Comparison of ENCODE assay signal across 29 mouse cellular contexts in the genomic region with DNA sequence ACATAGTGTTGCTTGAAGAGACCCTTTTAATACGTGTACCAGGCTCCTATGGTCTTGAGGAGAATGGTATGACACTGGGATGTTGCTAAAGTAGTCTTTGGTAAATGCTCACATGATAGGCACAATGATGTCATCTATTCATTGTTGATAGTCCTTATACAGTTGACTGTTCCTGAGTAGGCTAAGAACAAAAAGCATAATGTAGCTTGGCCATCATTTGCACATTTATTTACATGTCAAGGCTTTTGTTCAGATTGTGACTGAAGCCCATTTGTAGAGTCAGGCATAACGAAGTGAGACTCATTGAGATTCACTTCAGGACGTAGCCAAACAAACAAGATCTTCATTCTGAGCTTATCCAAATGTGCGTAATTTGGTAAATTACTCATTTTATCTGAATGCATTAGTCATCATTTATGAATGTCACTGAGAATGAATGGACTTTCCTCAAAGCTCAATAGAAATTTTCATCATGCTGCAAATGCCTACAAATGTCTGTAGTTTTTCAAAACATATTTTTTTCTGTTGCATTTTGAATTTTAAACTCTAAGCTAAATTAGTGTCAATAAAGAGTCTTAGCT.
DNase-seq lines count a peak whose midpoint lies in the region; ATAC-seq and TF ChIP-seq lines count a peak whose summit lies in the region.
"Had no signal": no experiment of that assay in that cellular context is flagged by ENCODE, and none has a peak within 500 bp of the region (broad histone marks: within the 10 kb centered on the region; RNA-seq: fewer than 3 reads in every experiment).

No protein-coding gene starts in this region.

- no peaks in the 10 kb centered on the region for H3K9me3 ChIP-seq in forebrain, embryonic 11.5 days (ENCODE audit: control insufficient read depth, low read length)
- H3K9me3 ChIP-seq in forebrain, postnatal 0 days (ENCODE audit: low read length), result no peaks in the 10 kb centered on the region
- H3K9me3 ChIP-seq in midbrain, embryonic 11.5 days (ENCODE audit: control insufficient read depth, low read length), result no peaks in the 10 kb centered on the region
- no peaks in the 10 kb centered on the region for H3K9me3 ChIP-seq in midbrain, embryonic 15.5 days
- H3K9me3 ChIP-seq in limb, embryonic 10.5 days (replicated peaks), result no peaks in the 10 kb centered on the region
- H3K9me3 ChIP-seq: embryonic facial prominence, embryonic 12.5 days; limb, embryonic 12.5 days; liver, embryonic 15.5 days; neural tube, embryonic 15.5 days had no signal

- H3K27ac ChIP-seq in forebrain, embryonic 11.5 days (ENCODE audit: low read depth, low read length), result no peak overlapping the region
- H3K27ac ChIP-seq in forebrain, postnatal 0 days (ENCODE audit: low read depth, low read length), result no peak overlapping the region
- no peak overlapping the region for H3K27ac ChIP-seq in midbrain, embryonic 11.5 days (ENCODE audit: low read depth, low read length)
- no peak overlapping the region for H3K27ac ChIP-seq in midbrain, embryonic 15.5 days
- peak overlapping the region; percentile 52; the same call in 1 of the 2 replicates for H3K27ac ChIP-seq in embryonic fibroblast, embryonic 13.5 days (ENCODE audit: insufficient read depth, low read length)
- H3K27ac ChIP-seq in limb, embryonic 10.5 days, result no peak overlapping the region
- H3K27ac ChIP-seq: embryonic facial prominence, embryonic 12.5 days; limb, embryonic 12.5 days; liver, embryonic 15.5 days; neural tube, embryonic 15.5 days had no signal

- no peak overlapping the region for H3K4me3 ChIP-seq in forebrain, embryonic 11.5 days (ENCODE audit: low read depth, low read length)
- no peak overlapping the region for H3K4me3 ChIP-seq in forebrain, postnatal 0 days (ENCODE audit: low read depth, low read length)
- H3K4me3 ChIP-seq in midbrain, embryonic 11.5 days (ENCODE audit: low read depth, low read length), result no peak overlapping the region
- H3K4me3 ChIP-seq in midbrain, embryonic 15.5 days, result no peak overlapping the region
- no peak overlapping the region for H3K4me3 ChIP-seq in embryonic fibroblast, embryonic 13.5 days (ENCODE audit: insufficient read depth, low read length)
- no peak overlapping the region for H3K4me3 ChIP-seq in myocyte
- H3K4me3 ChIP-seq in limb, embryonic 10.5 days, result no peak overlapping the region
- H3K4me3 ChIP-seq: embryonic facial prominence, embryonic 12.5 days; limb, embryonic 12.5 days; liver, embryonic 15.5 days; neural tube, embryonic 15.5 days had no signal

- H3K36me3 ChIP-seq in forebrain, embryonic 11.5 days (ENCODE audit: control insufficient read depth, insufficient read depth, low read length), result no peaks in the 10 kb centered on the region
- no peaks in the 10 kb centered on the region for H3K36me3 ChIP-seq in forebrain, postnatal 0 days (ENCODE audit: insufficient read depth)
- no peaks in the 10 kb centered on the region for H3K36me3 ChIP-seq in midbrain, embryonic 11.5 days (ENCODE audit: control insufficient read depth, insufficient read depth, low read length)
- no peaks in the 10 kb centered on the region for H3K36me3 ChIP-seq in midbrain, embryonic 15.5 days (replicated peaks)
- no peaks in the 10 kb centered on the region for H3K36me3 ChIP-seq in myocyte (ENCODE audit: control insufficient read depth, insufficient read depth)
- H3K36me3 ChIP-seq in limb, embryonic 10.5 days, result no peaks in the 10 kb centered on the region
- H3K36me3 ChIP-seq: embryonic facial prominence, embryonic 12.5 days; limb, embryonic 12.5 days; liver, embryonic 15.5 days; neural tube, embryonic 15.5 days had no signal

- no peaks in the 10 kb centered on the region for H3K27me3 ChIP-seq in forebrain, embryonic 11.5 days (ENCODE audit: control insufficient read depth, insufficient read depth, low read length)
- H3K27me3 ChIP-seq in forebrain, postnatal 0 days (ENCODE audit: insufficient read depth, low read length), result no peaks in the 10 kb centered on the region
- H3K27me3 ChIP-seq in midbrain, embryonic 11.5 days (ENCODE audit: control insufficient read depth, insufficient read depth, low read length), result no peaks in the 10 kb centered on the region
- no peaks in the 10 kb centered on the region for H3K27me3 ChIP-seq in midbrain, embryonic 15.5 days (replicated peaks)
- H3K27me3 ChIP-seq in myocyte (ENCODE audit: control insufficient read depth, insufficient read depth, insufficient read length), result no peaks in the 10 kb centered on the region
- H3K27me3 ChIP-seq in limb, embryonic 10.5 days (ENCODE audit: low read depth, poor library complexity, severe bottlenecking), result no peaks in the 10 kb centered on the region
- H3K27me3 ChIP-seq: embryonic facial prominence, embryonic 12.5 days; limb, embryonic 12.5 days; liver, embryonic 15.5 days; neural tube, embryonic 15.5 days had no signal

- no peaks in the 10 kb centered on the region for H3K79me2 ChIP-seq in myocyte (ENCODE audit: control insufficient read depth, insufficient read depth)

- no peak for TF ChIP-seq POLR2A in embryonic fibroblast, embryonic 13.5 days (IDR thresholded peaks at IDR 0.05; ENCODE audit: low read depth, low read length)
- TF ChIP-seq POLR2A in myocyte (IDR thresholded peaks at IDR 0.05; ENCODE audit: insufficient read length, low read depth), result no peak

- H3K9ac ChIP-seq in forebrain, embryonic 11.5 days (ENCODE audit: low read length), result no peak overlapping the region
- no peak overlapping the region for H3K9ac ChIP-seq in forebrain, postnatal 0 days
- H3K9ac ChIP-seq in midbrain, embryonic 11.5 days (ENCODE audit: low read length), result no peak overlapping the region
- no peak overlapping the region for H3K9ac ChIP-seq in midbrain, embryonic 15.5 days
- H3K9ac ChIP-seq: embryonic facial prominence, embryonic 12.5 days; limb, embryonic 12.5 days; liver, embryonic 15.5 days; lung, embryonic 14.5 days; neural tube, embryonic 15.5 days had no signal

- DNase-seq in forebrain, embryonic 11.5 days (ENCODE audit: low spot score), result no peak
- DNase-seq in forebrain, postnatal 0 days, result no peak
- peak; percentile 77 for DNase-seq in midbrain, embryonic 11.5 days (ENCODE audit: low spot score, missing footprints)
- DNase-seq in neural tube, embryonic 10.5 days (ENCODE audit: extremely low spot score, low spot score), result no peak
- DNase-seq in limb, embryonic 10.5 days (ENCODE audit: low spot score), result no peak
- DNase-seq: adrenal gland, adult 2 months; adrenal gland, postnatal 36 days; cerebellum, adult 11 months; cerebellum, adult 9-11 months; embryo, embryonic 11 days; gastrocnemius, postnatal 25 days; heart, adult 18-20 months; heart, postnatal 36 days; kidney, adult 9 months; kidney, postnatal 10 days; layer of hippocampus, adult 9-11 months; lung, embryonic 14.5 days; lung, postnatal 14 days; retina, postnatal 1 day; right cerebral cortex, postnatal 14 days had no signal

- H3K4me1 ChIP-seq in forebrain, embryonic 11.5 days (replicated peaks; ENCODE audit: control insufficient read depth, insufficient read depth, low read length), result no peaks in the 10 kb centered on the region
- H3K4me1 ChIP-seq in forebrain, postnatal 0 days (ENCODE audit: insufficient read depth), result no peaks in the 10 kb centered on the region
- H3K4me1 ChIP-seq in midbrain, embryonic 11.5 days (ENCODE audit: control insufficient read depth, insufficient read depth, low read length), result no peaks in the 10 kb centered on the region
- H3K4me1 ChIP-seq in midbrain, embryonic 15.5 days, result no peaks in the 10 kb centered on the region
- peaks cover 4% of the 10 kb centered on the region; the same call in 1 of the 2 replicates for H3K4me1 ChIP-seq in embryonic fibroblast, embryonic 13.5 days (ENCODE audit: control insufficient read depth, insufficient read depth, low read length)
- H3K4me1 ChIP-seq in limb, embryonic 10.5 days, result no peaks in the 10 kb centered on the region
- H3K4me1 ChIP-seq: limb, embryonic 12.5 days; liver, embryonic 15.5 days; neural tube, embryonic 15.5 days had no signal

- TF ChIP-seq CTCF in forebrain, postnatal 0 days (IDR thresholded peaks at IDR 0.05; ENCODE audit: low read depth), result no peak
- no peak for TF ChIP-seq CTCF in embryonic fibroblast, embryonic 13.5 days (IDR thresholded peaks at IDR 0.05; ENCODE audit: borderline replicate concordance, insufficient read depth, low read length)

- no peak overlapping the region for H3K4me2 ChIP-seq in forebrain, embryonic 11.5 days (ENCODE audit: low read depth, low read length, severe bottlenecking)
- H3K4me2 ChIP-seq in forebrain, postnatal 0 days (ENCODE audit: low read depth), result no peak overlapping the region
- H3K4me2 ChIP-seq in midbrain, embryonic 11.5 days, result no peak overlapping the region
- H3K4me2 ChIP-seq in midbrain, embryonic 15.5 days, result no peak overlapping the region
- peak overlapping the region; percentile 28 for H3K4me2 ChIP-seq in myocyte (ENCODE audit: low read depth)
- H3K4me2 ChIP-seq: embryonic facial prominence, embryonic 12.5 days; heart, embryonic 11.5 days; limb, embryonic 12.5 days; liver, embryonic 15.5 days; lung, embryonic 14.5 days; neural tube, embryonic 15.5 days had no signal

- peak; percentile 51 for ATAC-seq in forebrain, embryonic 11.5 days (replicated peaks; ENCODE audit: low FRiP score)
- no peak for ATAC-seq in forebrain, postnatal 0 days
- no peak for ATAC-seq in midbrain, embryonic 11.5 days (ENCODE audit: low FRiP score)
- no peak for ATAC-seq in midbrain, embryonic 15.5 days (replicated peaks)
- ATAC-seq: intestine, embryonic 16.5 days had no signal

- 60% methylated on average over 4 of the region's 4 CpGs for WGBS in forebrain, embryonic 11.5 days
- WGBS in forebrain, postnatal 0 days, result 23% methylated on average over 4 of the region's 4 CpGs
- 86% methylated on average over 4 of the region's 4 CpGs for WGBS in midbrain, embryonic 11.5 days
- WGBS in midbrain, embryonic 15.5 days, result 60% methylated on average over 4 of the region's 4 CpGs
- 89% methylated on average over 4 of the region's 4 CpGs for WGBS in limb, embryonic 10.5 days

- H3ac ChIP-seq in myocyte (ENCODE audit: control insufficient read depth, insufficient read length), result no peak overlapping the region

TF ChIP-seq in myocyte, 11 proteins besides CTCF, POLR2A, EP300 and RAD21 (continues in another document):
- TF ChIP-seq MYOG (IDR thresholded peaks at IDR 0.05; ENCODE audit: control insufficient read depth in 1 of 3, insufficient read depth in 1 of 3, insufficient read length in 2 of 3, low read depth in 2 of 3), result no peak
- no peak for TF ChIP-seq MAX (IDR thresholded peaks at IDR 0.05; ENCODE audit: low read depth)
- TF ChIP-seq REST (IDR thresholded peaks at IDR 0.05; ENCODE audit: insufficient read depth, insufficient read length), result no peak
- no peak for TF ChIP-seq USF1 (IDR thresholded peaks at IDR 0.05; ENCODE audit: low read depth)
- TF ChIP-seq POLR2AphosphoS2 (IDR thresholded peaks at IDR 0.05; ENCODE audit: insufficient read length, low read depth), result no peak
- TF ChIP-seq MYOD1 (IDR thresholded peaks at IDR 0.05; ENCODE audit: control insufficient read depth in 1 of 3, insufficient read length in 2 of 3, low read depth in 2 of 3), result no peak
- no peak for TF ChIP-seq TCF12 (IDR thresholded peaks at IDR 0.05; ENCODE audit: insufficient read depth, poor library complexity, severe bottlenecking)
- TF ChIP-seq CEBPB (IDR thresholded peaks at IDR 0.05; ENCODE audit: insufficient read depth, poor library complexity, severe bottlenecking), result no peak
- no peak for TF ChIP-seq E2F4 (IDR thresholded peaks at IDR 0.05; ENCODE audit: insufficient read depth)
- TF ChIP-seq SRF (IDR thresholded peaks at IDR 0.05; ENCODE audit: control insufficient read depth, insufficient read length, low read depth), result no peak
